Mouse (Mus musculus) kidney, adult 8-10 months (tissue): ENCODE measurements around the gene Cdk1.
"Not testable (repeated sequence)": the region's sequence is repeated elsewhere in the genome, so short reads cannot be mapped to it uniquely, and the experiment has no call there.

ENCODE experiments used
- DNase-seq, 2 experiments: peaks; one replicate each; pipeline ENCODE4 v3.0.0; 2022

The Cdk1 gene

GRCm38 (mm10) chr10:69352212-69353085, at the start of gene Cdk1:
Cdk1 (minus strand) TSS chr10:69352938.
- DNase-seq, result peak; percentile 96 to 97

- peak; percentile 11 to 18 for DNase-seq
Measured at GRCm38 (mm10) chr10:69399814-69400385, 47.2 kb upstream of the Cdk1 start.

GRCm38 (mm10) chr10:69398763-69399590, 46.2 kb upstream of the Cdk1 start, which contains the start of gene Ank3:
Ank3 (plus strand) TSS chr10:69398773.
- peak; percentile 48 to 56 for DNase-seq

- peak in 1 of 2 experiments; percentile 9 for DNase-seq
Measured at GRCm38 (mm10) chr10:69398197-69398762, 45.5 kb upstream of the Cdk1 start.

- DNase-seq, result no peak
Measured at GRCm38 (mm10) chr10:69389511-69389910, 36.8 kb upstream of the Cdk1 start.

GRCm38 (mm10) chr10:69386767-69387166, 34.0 kb upstream of the Cdk1 start:
- DNase-seq, result no peak

GRCm38 (mm10) chr10:69385136-69385535, 32.4 kb upstream of the Cdk1 start:
- DNase-seq, result no peak

- DNase-seq, result no peak
Measured at GRCm38 (mm10) chr10:69384640-69385039, 31.9 kb upstream of the Cdk1 start.

GRCm38 (mm10) chr10:69383186-69383585, 30.4 kb upstream of the Cdk1 start:
- DNase-seq, result no peak

- DNase-seq, result no peak
Measured at GRCm38 (mm10) chr10:69375154-69375553, 22.4 kb upstream of the Cdk1 start.

- no peak for DNase-seq
Measured at GRCm38 (mm10) chr10:69373796-69374550, 21.2 kb upstream of the Cdk1 start.

GRCm38 (mm10) chr10:69372061-69372460, 19.3 kb upstream of the Cdk1 start:
- DNase-seq, result no peak

GRCm38 (mm10) chr10:69371441-69371840, 18.7 kb upstream of the Cdk1 start:
- DNase-seq, result peak in 1 of 2 experiments; percentile 28

GRCm38 (mm10) chr10:69369321-69369720, 16.6 kb upstream of the Cdk1 start:
- DNase-seq, result no peak

GRCm38 (mm10) chr10:69366877-69367387, 14.2 kb upstream of the Cdk1 start:
- DNase-seq, result no peak

GRCm38 (mm10) chr10:69366208-69366607, 13.5 kb upstream of the Cdk1 start:
- DNase-seq, result no peak

- DNase-seq, result no peak
Measured at GRCm38 (mm10) chr10:69359666-69360065, 6.9 kb upstream of the Cdk1 start.

- not testable (repeated sequence) for DNase-seq
Measured at GRCm38 (mm10) chr10:69353086-69353479, 345 bp upstream of the Cdk1 start.

GRCm38 (mm10) chr10:69351842-69352211, 911 bp downstream of the Cdk1 start:
- DNase-seq, result no peak

GRCm38 (mm10) chr10:69351071-69351841, 1.5 kb downstream of the Cdk1 start:
- no peak for DNase-seq

GRCm38 (mm10) chr10:69348206-69348605, 4.5 kb downstream of the Cdk1 start:
- no peak for DNase-seq
